In the genomic region with DNA sequence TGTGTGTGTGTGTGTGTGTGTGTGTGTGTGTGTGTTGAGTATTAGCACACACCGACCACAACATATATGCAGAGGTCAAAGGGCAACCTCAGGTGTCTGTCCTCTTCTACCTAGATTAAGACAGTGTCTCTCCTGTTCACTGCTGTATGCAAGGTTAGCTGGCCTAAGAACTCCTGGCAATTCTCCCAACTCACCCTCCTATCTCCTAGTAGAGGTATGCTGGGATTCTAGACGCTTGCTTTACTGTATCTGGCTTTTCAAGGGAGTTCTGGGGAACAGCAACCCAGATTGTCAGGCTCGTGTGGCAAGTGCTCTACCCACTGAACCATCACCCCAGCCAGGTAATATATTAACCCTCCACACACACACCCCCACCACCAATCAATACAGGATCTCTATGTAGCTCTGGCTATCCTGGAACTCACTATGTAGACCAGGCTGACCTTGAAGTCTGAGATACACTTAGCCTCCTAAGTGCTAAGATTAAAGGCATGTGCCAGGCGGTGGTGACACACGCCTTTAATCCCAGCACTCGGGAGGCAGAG, we compare ENCODE assay signal across 18 mouse cellular contexts. TPM values are rescaled to one million over a fixed set of nuclear protein-coding genes. Genes with fewer than 3 reads are reported as not detected.
DNase-seq lines count a peak whose midpoint lies in the region; ATAC-seq and TF ChIP-seq lines count a peak whose summit lies in the region.
"Had no signal": no experiment of that assay in that cellular context is flagged by ENCODE, and none has a peak within 500 bp of the region (broad histone marks: within the 10 kb centered on the region; RNA-seq: fewer than 3 reads in every experiment).

No protein-coding gene starts in this region.

- H3K4me1 ChIP-seq in heart, embryonic 12.5 days (replicated peaks): peaks cover 8% of the 10 kb centered on the region
- H3K4me1 ChIP-seq in heart, embryonic 16.5 days (ENCODE audit: control insufficient read depth, insufficient read depth, low read length): no peaks in the 10 kb centered on the region; the same call in 1 of the 2 replicates
- peaks cover 4% of the 10 kb centered on the region; the same call in 1 of the 2 replicates for H3K4me1 ChIP-seq in liver, adult 2 months (ENCODE audit: control insufficient read depth, insufficient read depth, low read length)
- no peaks in the 10 kb centered on the region; the same call in 1 of the 2 replicates for H3K4me1 ChIP-seq in liver, embryonic 12.5 days
- no peaks in the 10 kb centered on the region for H3K4me1 ChIP-seq in liver, postnatal 0 days (ENCODE audit: insufficient read depth)
- H3K4me1 ChIP-seq: embryonic facial prominence, embryonic 12.5 days; forebrain, embryonic 15.5 days; hindbrain, embryonic 15.5 days had no signal

- no peak overlapping the region for H3K27ac ChIP-seq in heart, embryonic 12.5 days (ENCODE audit: poor library complexity, severe bottlenecking)
- H3K27ac ChIP-seq in heart, embryonic 16.5 days (ENCODE audit: low read length): no peak overlapping the region
- H3K27ac ChIP-seq in liver, adult 2 months (replicated peaks; ENCODE audit: insufficient read depth, low read depth, low read length): peak overlapping the region; percentile 41
- no peak overlapping the region for H3K27ac ChIP-seq in liver, embryonic 12.5 days
- 0 out of 2 replicates have a peak overlapping the region, but pooled peaks have one; percentile 16 for H3K27ac ChIP-seq in liver, postnatal 0 days (ENCODE audit: low read depth)
- H3K27ac ChIP-seq: embryonic facial prominence, embryonic 12.5 days; forebrain, embryonic 15.5 days; heart, adult 2 months; hindbrain, embryonic 15.5 days had no signal

- no peak overlapping the region for H3K9ac ChIP-seq in heart, embryonic 12.5 days
- H3K9ac ChIP-seq in heart, embryonic 16.5 days (ENCODE audit: low read length): no peak overlapping the region
- no peak overlapping the region for H3K9ac ChIP-seq in liver, adult 2 months (ENCODE audit: low read depth, low read length)
- no peak overlapping the region for H3K9ac ChIP-seq in liver, embryonic 12.5 days
- no peak overlapping the region for H3K9ac ChIP-seq in liver, postnatal 0 days (replicated peaks)
- H3K9ac ChIP-seq: embryonic facial prominence, embryonic 12.5 days; forebrain, embryonic 15.5 days; hindbrain, embryonic 15.5 days had no signal

- no peak for TF ChIP-seq POLR2A in liver, adult 2 months (IDR thresholded peaks at IDR 0.05; ENCODE audit: extremely low read depth, insufficient read depth, low read length)

- intact Hi-C loops in heart, postnatal 14 days (cut with DNase I): no loop called here

- WGBS in heart, embryonic 12.5 days: 69% methylated on average over 6 of the region's 6 CpGs
- WGBS in heart, embryonic 16.5 days: 64% methylated on average over 6 of the region's 6 CpGs
- 59% methylated on average over 6 of the region's 6 CpGs for WGBS in liver, adult 2 months
- 73% methylated on average over 6 of the region's 6 CpGs for WGBS in liver, embryonic 12.5 days (ENCODE audit: insufficient replicate concordance)
- 66% methylated on average over 6 of the region's 6 CpGs for WGBS in liver, postnatal 0 days (ENCODE audit: insufficient replicate concordance)

- no peak for TF ChIP-seq EP300 in liver, postnatal 0 days (IDR thresholded peaks at IDR 0.05; ENCODE audit: low read depth)

- H3K79me2 ChIP-seq in liver, adult 2 months (ENCODE audit: control insufficient read depth, insufficient read depth, low read length): peaks cover 8% of the 10 kb centered on the region

- no peak overlapping the region for H3K4me3 ChIP-seq in heart, embryonic 12.5 days
- H3K4me3 ChIP-seq in heart, embryonic 16.5 days (ENCODE audit: low read length): no peak overlapping the region
- H3K4me3 ChIP-seq in liver, adult 2 months (ENCODE audit: insufficient read depth, low read depth, low read length): no peak overlapping the region
- no peak overlapping the region for H3K4me3 ChIP-seq in liver, embryonic 12.5 days
- H3K4me3 ChIP-seq in liver, postnatal 0 days (ENCODE audit: low read depth, low read length): no peak overlapping the region
- H3K4me3 ChIP-seq: embryonic facial prominence, embryonic 12.5 days; forebrain, embryonic 15.5 days; heart, adult 2 months; hindbrain, embryonic 15.5 days had no signal

- peaks cover 20% of the 10 kb centered on the region for H3K36me3 ChIP-seq in heart, embryonic 12.5 days
- 0 out of 2 replicates have a peak, but pooled peaks cover 3% of the 10 kb centered on the region for H3K36me3 ChIP-seq in heart, embryonic 16.5 days (ENCODE audit: control insufficient read depth, insufficient read depth)
- peaks cover 24% of the 10 kb centered on the region for H3K36me3 ChIP-seq in liver, adult 2 months (ENCODE audit: control insufficient read depth, insufficient read depth, low read length)
- peaks cover 20% of the 10 kb centered on the region; the same call in 1 of the 2 replicates for H3K36me3 ChIP-seq in liver, embryonic 12.5 days
- peaks cover 7% of the 10 kb centered on the region; the same call in 1 of the 2 replicates for H3K36me3 ChIP-seq in liver, postnatal 0 days (replicated peaks; ENCODE audit: insufficient read depth, low read length)
- H3K36me3 ChIP-seq: forebrain, embryonic 15.5 days had no signal

- no peaks in the 10 kb centered on the region for H3K27me3 ChIP-seq in heart, embryonic 12.5 days (replicated peaks)
- no peaks in the 10 kb centered on the region for H3K27me3 ChIP-seq in heart, embryonic 16.5 days (ENCODE audit: control insufficient read depth, insufficient read depth, low read length)
- no peaks in the 10 kb centered on the region for H3K27me3 ChIP-seq in liver, adult 2 months (ENCODE audit: control insufficient read depth, insufficient read depth, low read length)
- H3K27me3 ChIP-seq in liver, embryonic 12.5 days (replicated peaks): no peaks in the 10 kb centered on the region
- no peaks in the 10 kb centered on the region for H3K27me3 ChIP-seq in liver, postnatal 0 days (ENCODE audit: insufficient read depth, low read length)
- H3K27me3 ChIP-seq: embryonic facial prominence, embryonic 12.5 days; forebrain, embryonic 15.5 days; hindbrain, embryonic 15.5 days; Patski had no signal

- no peak for TF ChIP-seq CTCF in liver, adult 2 months (IDR thresholded peaks at IDR 0.05; ENCODE audit: low read depth, low read length)
- no peak for TF ChIP-seq CTCF in liver, postnatal 0 days (IDR thresholded peaks at IDR 0.05; ENCODE audit: low read depth)

- no peak for DNase-seq in heart, postnatal 14 days
- DNase-seq in heart, adult 18-20 months: no peak
- DNase-seq in liver, adult 2 months (ENCODE audit: extremely low read depth, low read depth, low spot score): peak; percentile 78
- no peak for DNase-seq in liver, postnatal 0 days
- DNase-seq: adrenal gland, postnatal 14 days; cerebellum, adult 11-12 months; cerebellum, adult 9-10 months; gastrocnemius, postnatal 36 days; heart, adult 2 months; kidney, adult 11 months had no signal

- no peaks in the 10 kb centered on the region for H3K9me3 ChIP-seq in heart, embryonic 12.5 days (replicated peaks)
- no peaks in the 10 kb centered on the region for H3K9me3 ChIP-seq in heart, embryonic 16.5 days (replicated peaks; ENCODE audit: control insufficient read depth, low read length)
- no peaks in the 10 kb centered on the region for H3K9me3 ChIP-seq in liver, embryonic 12.5 days (replicated peaks)
- H3K9me3 ChIP-seq in liver, postnatal 0 days (ENCODE audit: low read length): no peaks in the 10 kb centered on the region
- H3K9me3 ChIP-seq: embryonic facial prominence, embryonic 12.5 days; forebrain, embryonic 15.5 days; hindbrain, embryonic 15.5 days had no signal

- no peak overlapping the region for H3K4me2 ChIP-seq in heart, embryonic 12.5 days
- H3K4me2 ChIP-seq in heart, embryonic 16.5 days (ENCODE audit: low read depth, low read length): no peak overlapping the region
- H3K4me2 ChIP-seq in liver, embryonic 12.5 days: no peak overlapping the region
- H3K4me2 ChIP-seq in liver, postnatal 0 days (ENCODE audit: low read depth, low read length): no peak overlapping the region
- H3K4me2 ChIP-seq: embryonic facial prominence, embryonic 12.5 days; forebrain, embryonic 15.5 days; hindbrain, embryonic 15.5 days had no signal

- ATAC-seq in heart, embryonic 12.5 days (ENCODE audit: insufficient number of reproducible peaks, low FRiP score): 0 out of 2 replicates have a peak, but pooled peaks have one; percentile 22
- ATAC-seq in heart, embryonic 16.5 days (replicated peaks; ENCODE audit: extremely low read depth, insufficient read depth, low FRiP score): peak; percentile 65
- ATAC-seq in liver, embryonic 12.5 days: no peak
- ATAC-seq in liver, postnatal 0 days: peak; percentile 58
- ATAC-seq: activated CD4-positive, CD25-positive, alpha-beta regulatory T cell, adult 4 months; forebrain, embryonic 15.5 days; Patski had no signal

RNA-seq across cellular contexts. Expression of gene Ralgapa2, which starts 35.6 kb away (rescaled TPM):
- 11.3 and 13.2 TPM in 2 replicates for polyA plus RNA-seq in heart, embryonic 12.5 days (2016; fragmentation: Nextera tagmentation; extraction: Ambion mirVana)
- total RNA-seq in heart, postnatal 14 days (2021): 10 to 100 TPM; 39.5 to 48.0 TPM
- polyA plus RNA-seq in heart, embryonic 16.5 days (2015; fragmentation: Nextera tagmentation; extraction: Ambion mirVana): 11.1 and 12.0 TPM in 2 replicates
- total RNA-seq in heart, adult 18-20 months (2021): 10 to 100 TPM; 38.7 to 41.1 TPM
- 54.2 and 58.0 TPM in 2 replicates for total RNA-seq in liver, adult 2 months (2014; rRNA removed)
- 9.4 and 12.4 TPM in 2 replicates for polyA plus RNA-seq in liver, adult 2 months (2012; rRNA removed)
- 6.5 and 7.8 TPM in 2 replicates for polyA plus RNA-seq in liver, embryonic 12.5 days (2016; fragmentation: Nextera tagmentation; extraction: Ambion mirVana)
- 3.7 and 4.1 TPM in 2 replicates for polyA plus RNA-seq in liver, postnatal 0 days (2015; fragmentation: Nextera tagmentation; extraction: Ambion mirVana)

Comparison
In these comparisons a context has a peak if more than half of its experiments do, and no peak if none do; other contexts are left out.
1. H3K27ac ChIP-seq: peak in liver, adult 2 months (single experiment) and liver, postnatal 0 days (single experiment); none in heart, embryonic 12.5 days (single experiment), heart, embryonic 16.5 days (single experiment) and liver, embryonic 12.5 days (single experiment).